Mouse (Mus musculus) forebrain, postnatal 0 days (tissue): ENCODE results near the gene Nmnat3. TPM values are rescaled to one million over a fixed set of nuclear protein-coding genes. Genes with fewer than 3 reads are reported as not detected.

Experiments used
- ATAC-seq: fragments of 200-750 bp; cut with Nextera tagmentation; 2 replicates; pipeline ENCODE4 v1.8.0; 2017; ENCODE audit warnings: mild to moderate bottlenecking, moderate library complexity
- DNase-seq: peaks from one replicate; pipeline ENCODE4 v3.0.0-alpha.2; 2015
- H3K27ac ChIP-seq: fragments of 300-500 bp; sonication (generic); 2 replicates; pipeline ENCODE4 v1.5.1; 2014; ENCODE audit warnings: low read depth, mild to moderate bottlenecking, antibody characterized with exemption, low read length, moderate library complexity, mixed read lengths
- H3K27me3 ChIP-seq: fragments of 300-500 bp; sonication (generic); 2 replicates; pipeline ENCODE4 v1.6.1; 2014; ENCODE audit warnings: mild to moderate bottlenecking, low read length, mixed read lengths; ENCODE audit not compliant: insufficient read depth
- H3K36me3 ChIP-seq: fragments of 300-500 bp; sonication (generic); 2 replicates; pipeline ENCODE4 v1.6.1; 2014; ENCODE audit warnings: mild to moderate bottlenecking, moderate library complexity; ENCODE audit not compliant: insufficient read depth
- H3K4me1 ChIP-seq: fragments of 300-500 bp; sonication (generic); 2 replicates; pipeline ENCODE4 v1.6.1; 2014; ENCODE audit warnings: antibody characterized with exemption; ENCODE audit not compliant: insufficient read depth
- H3K4me2 ChIP-seq: fragments of 300-500 bp; sonication (generic); 2 replicates; pipeline ENCODE4 v1.6.1; 2014; ENCODE audit warnings: low read depth, mild to moderate bottlenecking, moderate library complexity
- H3K4me3 ChIP-seq: fragments of 300-500 bp; sonication (generic); 2 replicates; pipeline ENCODE4 v1.5.1; 2014; ENCODE audit warnings: low read depth, low read length, mixed read lengths
- H3K9ac ChIP-seq: fragments of 300-500 bp; sonication (generic); 2 replicates; pipeline ENCODE4 v1.6.1; 2014; ENCODE audit warnings: mild to moderate bottlenecking
- H3K9me3 ChIP-seq: fragments of 300-500 bp; sonication (generic); 2 replicates; pipeline ENCODE4 v1.6.1; 2016; ENCODE audit warnings: low read length
- CTCF ChIP-seq: sonication (generic); IDR thresholded peaks from 2 replicates; pipeline ENCODE4 v1.5.1; 2016; ENCODE audit warnings: antibody characterized with exemption, control low read depth, low read depth
- WGBS: fragments of 180-500 bp; shearing (Covaris S2); extraction: QIAGEN DNeasy Blood & Tissue Kit; methylation state at CpG from one replicate; pipeline ENCODE4 v1.1.7; 2014; 5-methylcytosine and 5-hydroxymethylcytosine counted together
- polyA plus RNA-seq: library from polyadenylated mRNA; unstranded; fragments of >200 nt; fragmentation: Nextera tagmentation; extraction: Ambion mirVana; gene quantifications from 2 replicates; pipeline ENCODE4 v1.2.1, GENCODE M21; 2015
- total RNA-seq: library from RNA; depleted of rRNA; stranded (reverse); fragments of >200 nt; gene quantifications from 2 replicates; pipeline ENCODE4 v1.2.3, GENCODE M21; 2014

The Nmnat3 gene
- total and polyA plus RNA-seq, 2 experiments from 2014 or later: 1.7 to 4.0 TPM

- WGBS: 63% methylated on average over 6 of the region's 6 CpGs
- DNase-seq (no peak), ATAC-seq (no peak)
- Histone ChIP-seq H3K36me3 (no peaks in the 10 kb centered on the region), H3K4me3 (no peak overlapping the region), H3K9me3 (no peaks in the 10 kb centered on the region), H3K4me1 (no peaks in the 10 kb centered on the region), H3K27me3 (no peaks in the 10 kb centered on the region), H3K4me2 (no peak overlapping the region), H3K9ac (no peak overlapping the region), H3K27ac (no peak overlapping the region)
- no peak for TF ChIP-seq CTCF
Observed at GRCm38 (mm10) chr9:98307011-98307410, 19.8 kb downstream of the Nmnat3 start.

- 72% methylated on average over 12 of the region's 12 CpGs for WGBS
- no peak for DNase-seq
- no peak overlapping the region for H3K27ac ChIP-seq
Observed at GRCm38 (mm10) chr9:98311316-98311965, 24.2 kb downstream of the Nmnat3 start.

DNA sequence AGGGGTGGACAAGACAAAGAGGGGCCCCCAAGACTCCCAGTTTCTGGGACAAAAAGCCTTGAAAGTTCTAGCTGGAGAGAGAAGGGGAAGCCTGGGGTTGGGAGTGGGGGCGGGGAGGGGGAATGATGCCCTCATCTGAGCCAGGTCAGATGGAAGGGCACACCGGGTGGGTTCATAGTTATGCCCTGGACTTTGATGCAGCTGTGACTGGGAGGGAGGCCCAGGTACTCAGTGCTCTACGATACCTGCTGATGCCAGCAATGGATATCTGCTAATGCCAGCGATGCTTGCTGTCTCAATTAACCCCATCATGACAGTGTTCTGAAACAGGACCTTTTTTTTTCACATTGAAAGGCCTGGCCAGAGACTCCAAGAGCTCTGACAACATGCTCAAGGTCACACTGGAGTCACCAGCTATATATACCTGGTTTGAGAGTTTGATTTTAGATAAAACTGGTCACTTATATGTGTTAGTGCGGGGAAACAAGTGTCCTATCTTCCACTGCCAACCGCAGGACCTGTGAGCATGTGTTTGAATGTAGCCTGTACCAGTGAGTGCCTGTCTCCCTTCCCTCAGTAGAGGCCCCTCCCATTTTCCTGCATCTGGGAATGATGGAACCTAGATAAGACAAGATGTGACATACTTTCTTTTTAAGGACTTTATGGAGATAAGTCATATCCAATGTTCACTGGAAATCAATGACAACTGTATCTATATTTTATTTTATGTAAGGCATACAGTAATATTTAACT is 25.6 kb downstream of the Nmnat3 start:
- H3K4me1 ChIP-seq: no peaks in the 10 kb centered on the region

More at GRCm38 (mm10) chr9:98311316-98311965, 24.2 kb downstream of the Nmnat3 start:
- no peak for TF ChIP-seq CTCF
- H3K36me3 ChIP-seq: no peaks in the 10 kb centered on the region
- H3K4me2 ChIP-seq: no peak overlapping the region
- H3K9ac ChIP-seq: no peak overlapping the region
- H3K4me1 ChIP-seq: no peaks in the 10 kb centered on the region
- ATAC-seq: no peak
- no peak overlapping the region for H3K4me3 ChIP-seq
- no peaks in the 10 kb centered on the region for H3K27me3 ChIP-seq
- no peaks in the 10 kb centered on the region for H3K9me3 ChIP-seq

GRCm38 (mm10) chr9:98313587-98313986 is 26.4 kb downstream of the Nmnat3 start:
- DNase-seq (no peak), ATAC-seq (no peak)
- Histone ChIP-seq H3K9ac (no peak overlapping the region), H3K27me3 (no peaks in the 10 kb centered on the region), H3K4me2 (no peak overlapping the region), H3K4me3 (no peak overlapping the region), H3K36me3 (no peaks in the 10 kb centered on the region), H3K9me3 (no peaks in the 10 kb centered on the region), H3K27ac (no peak overlapping the region), H3K4me1 (no peaks in the 10 kb centered on the region)
- WGBS: 87% methylated on average over 6 of the region's 6 CpGs
- TF ChIP-seq CTCF: no peak

More for the DNA sequence above, 25.6 kb downstream of the Nmnat3 start:
- 83% methylated on average over 6 of the region's 6 CpGs for WGBS
- H3K9me3 ChIP-seq: no peaks in the 10 kb centered on the region
- no peak for DNase-seq
- no peaks in the 10 kb centered on the region for H3K36me3 ChIP-seq
- no peak overlapping the region for H3K4me2 ChIP-seq
- H3K9ac ChIP-seq: no peak overlapping the region
- no peak for TF ChIP-seq CTCF
- H3K4me3 ChIP-seq: no peak overlapping the region
- H3K27me3 ChIP-seq: no peaks in the 10 kb centered on the region
- H3K27ac ChIP-seq: no peak overlapping the region
- ATAC-seq: no peak

DNA sequence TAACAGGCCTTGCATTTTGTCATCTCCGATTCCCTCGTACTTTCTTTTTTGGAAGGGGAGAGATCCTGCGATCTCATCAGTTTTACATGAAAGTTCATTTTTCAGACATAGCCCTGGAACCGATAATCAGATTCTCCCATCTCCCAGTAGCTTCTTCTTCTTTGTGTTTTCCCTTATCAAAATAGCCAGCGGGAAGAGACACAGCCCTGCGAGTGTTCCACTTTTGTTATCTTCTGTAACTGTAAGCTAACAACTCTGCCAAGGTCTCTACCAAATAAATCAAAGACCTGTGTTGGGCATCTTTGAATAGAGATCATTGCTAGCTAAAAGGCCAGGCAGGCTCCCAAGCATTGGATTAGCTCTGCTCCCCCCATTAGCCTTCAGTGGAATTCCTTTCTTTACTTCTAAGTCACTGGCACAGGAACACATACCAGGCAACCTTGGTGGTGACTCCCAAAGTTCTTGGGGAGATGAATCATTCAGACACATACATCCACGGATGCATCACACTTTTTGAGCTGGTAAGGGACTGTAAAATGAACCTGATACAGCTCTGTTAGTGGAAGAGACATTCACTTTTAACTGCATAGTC is 26.9 kb downstream of the Nmnat3 start:
- Histone ChIP-seq H3K4me2 (no peak overlapping the region), H3K4me3 (no peak overlapping the region), H3K27me3 (no peaks in the 10 kb centered on the region), H3K9ac (no peak overlapping the region), H3K4me1 (no peaks in the 10 kb centered on the region), H3K36me3 (no peaks in the 10 kb centered on the region), H3K27ac (no peak overlapping the region), H3K9me3 (no peaks in the 10 kb centered on the region)
- WGBS: 78% methylated on average over 7 of the region's 7 CpGs
- ATAC-seq (no peak), DNase-seq (no peak)
- TF ChIP-seq CTCF: no peak

DNA sequence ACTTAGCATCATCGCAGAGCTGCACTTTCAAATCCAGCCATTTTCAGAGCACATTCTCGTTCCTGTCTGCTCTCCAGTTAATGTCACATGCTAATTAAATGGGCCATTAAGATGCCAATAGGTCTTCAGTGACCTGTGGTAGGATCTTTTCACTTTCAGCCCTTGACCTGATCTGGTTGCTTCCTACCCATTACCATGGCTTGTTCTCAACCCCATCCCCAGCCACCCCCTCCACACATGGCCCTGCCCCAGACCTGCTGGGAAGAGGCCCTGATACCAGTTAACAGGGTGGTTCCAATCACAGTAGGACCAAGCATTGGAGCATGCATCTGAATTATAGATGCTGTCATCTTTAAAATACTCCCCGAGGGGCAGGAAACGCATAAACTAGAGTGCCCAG is 30.7 kb downstream of the Nmnat3 start:
- no peak for DNase-seq
- 81% methylated on average over 4 of the region's 4 CpGs for WGBS
- Histone ChIP-seq H3K9ac (no peak overlapping the region), H3K36me3 (no peaks in the 10 kb centered on the region), H3K4me3 (no peak overlapping the region), H3K27ac (no peak overlapping the region), H3K9me3 (0 out of 2 replicates have a peak, but pooled peaks cover 7% of the 10 kb centered on the region), H3K4me2 (no peak overlapping the region), H3K4me1 (no peaks in the 10 kb centered on the region), H3K27me3 (no peaks in the 10 kb centered on the region)
- no peak for ATAC-seq
- TF ChIP-seq CTCF: no peak

DNA sequence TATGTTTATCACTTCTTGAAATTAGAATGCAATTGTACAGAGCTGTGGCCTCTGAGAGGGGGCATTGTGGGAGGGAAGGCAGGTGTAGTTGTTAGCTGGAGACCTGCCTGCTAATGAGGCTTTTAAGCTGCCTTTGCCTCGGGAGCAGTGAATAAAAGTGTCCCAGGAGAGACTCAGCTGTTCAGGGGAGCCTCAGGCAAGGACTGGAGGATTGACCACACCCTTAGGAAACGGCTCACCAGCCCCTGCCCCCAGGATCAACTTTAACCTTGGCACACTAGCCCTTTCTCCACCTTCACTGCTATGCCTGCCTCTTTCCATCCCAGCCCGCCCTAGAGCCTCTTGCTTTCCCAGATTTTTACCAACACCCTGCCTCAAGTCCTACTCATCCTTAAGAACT is 31.6 kb downstream of the Nmnat3 start:
- no peak for ATAC-seq
- 0 out of 2 replicates have a peak, but pooled peaks cover 7% of the 10 kb centered on the region for H3K9me3 ChIP-seq
- TF ChIP-seq CTCF: no peak
- H3K4me2 ChIP-seq: no peak overlapping the region
- no peak for DNase-seq
- H3K4me1 ChIP-seq: no peaks in the 10 kb centered on the region
- H3K4me3 ChIP-seq: no peak overlapping the region
- H3K36me3 ChIP-seq: no peaks in the 10 kb centered on the region
- no peaks in the 10 kb centered on the region for H3K27me3 ChIP-seq
- no peak overlapping the region for H3K27ac ChIP-seq
- no peak overlapping the region for H3K9ac ChIP-seq
- WGBS: 38% methylated on average over 3 of the region's 3 CpGs
